Mouse (Mus musculus) intestine, embryonic 16.5 days (tissue): ENCODE data around the gene Rimkla. TPM values are rescaled to one million over a fixed set of nuclear protein-coding genes. Genes with fewer than 3 reads are reported as not detected.
"Not testable (repeated sequence)": the region's sequence is repeated elsewhere in the genome, so short reads cannot be mapped to it uniquely, and the experiment has no call there.

ENCODE experiments used
- ATAC-seq: fragments of 200-750 bp; cut with Nextera tagmentation; 2 replicates; pipeline ENCODE4 v1.8.0; 2017; ENCODE audit warnings: moderate TSS enrichment, moderate library complexity
- H3K27ac ChIP-seq: fragments of 300-500 bp; sonication (generic); 2 replicates; pipeline ENCODE4 v1.5.1; 2014; ENCODE audit warnings: mild to moderate bottlenecking, low read length
- H3K27me3 ChIP-seq: fragments of 300-500 bp; sonication (generic); replicated peaks from 2 replicates; pipeline ENCODE4 v1.6.1; 2014; ENCODE audit warnings: low read length, control low read depth, mixed read lengths; ENCODE audit not compliant: control insufficient read depth, insufficient read depth
- H3K36me3 ChIP-seq: fragments of 300-500 bp; sonication (generic); 2 replicates; pipeline ENCODE4 v1.6.1; 2014; ENCODE audit warnings: low read length, control low read depth; ENCODE audit not compliant: control insufficient read depth, insufficient read depth
- H3K4me1 ChIP-seq: fragments of 300-500 bp; sonication (generic); 2 replicates; pipeline ENCODE4 v1.6.1; 2014; ENCODE audit warnings: low read length, control low read depth, mixed read lengths; ENCODE audit not compliant: control insufficient read depth, insufficient read depth
- H3K4me2 ChIP-seq: fragments of 300-500 bp; sonication (generic); 2 replicates; pipeline ENCODE4 v1.6.1; 2014; ENCODE audit warnings: low read depth, low read length, control low read depth
- H3K4me3 ChIP-seq: fragments of 300-500 bp; sonication (generic); 2 replicates; pipeline ENCODE4 v1.5.1; 2014; ENCODE audit warnings: mild to moderate bottlenecking, low read length
- H3K9ac ChIP-seq: fragments of 300-500 bp; sonication (generic); 2 replicates; pipeline ENCODE4 v1.6.1; 2014; ENCODE audit warnings: low read depth, low read length
- H3K9me3 ChIP-seq: fragments of 300-500 bp; sonication (generic); 2 replicates; pipeline ENCODE4 v1.6.1; 2016; ENCODE audit warnings: low read length, control low read depth; ENCODE audit not compliant: control insufficient read depth
- WGBS: fragments of 180-500 bp; shearing (Covaris S2); extraction: QIAGEN DNeasy Blood & Tissue Kit; methylation state at CpG from one replicate; pipeline ENCODE4 v1.1.7; 2014; 5-methylcytosine and 5-hydroxymethylcytosine counted together
- polyA plus RNA-seq: library from polyadenylated mRNA; unstranded; fragments of >200 nt; fragmentation: Nextera tagmentation; extraction: Ambion mirVana; gene quantifications from 2 replicates; pipeline ENCODE4 v1.2.1, GENCODE M21; 2015

Gene Rimkla
- polyA plus RNA-seq = 0.62 and 0.73 TPM in 2 replicates

- WGBS = under 1% methylated on average over 77 of the region's 77 CpGs
- peak; percentile 94 for ATAC-seq
Measured at GRCm38 (mm10) chr4:119492291-119492932, at the start of gene Rimkla. Gene Rimkla (minus strand): TSS chr4:119492628.

GRCm38 (mm10) chr4:119540533-119540890 is 48.1 kb upstream of the Rimkla start:
- Histone ChIP-seq H3K4me3 (peak overlapping the region; percentile 97), H3K4me2 (peak overlapping the region; percentile 80), H3K4me1 (peaks cover 5% of the 10 kb centered on the region), H3K27ac (no peak overlapping the region), H3K27me3 (no peaks in the 10 kb centered on the region), H3K9me3 (no peaks in the 10 kb centered on the region), H3K9ac (peak overlapping the region; percentile 97), H3K36me3 (no peaks in the 10 kb centered on the region)
- 4% methylated on average over 10 of the region's 10 CpGs for WGBS
- no peak for ATAC-seq

More at GRCm38 (mm10) chr4:119492291-119492932, at the start of gene Rimkla:
- H3K4me2 ChIP-seq = peak within 1 kb of the TSS; percentile 96
- no peaks in the 10 kb centered on the region for H3K36me3 ChIP-seq
- peaks cover 11% of the 10 kb centered on the region; the same call in 1 of the 2 replicates for H3K27me3 ChIP-seq
- no peak within 1 kb of the TSS for H3K27ac ChIP-seq
- peak within 1 kb of the TSS; percentile 60 for H3K4me3 ChIP-seq
- 0 out of 2 replicates have a peak, but pooled peaks cover 3% of the 10 kb centered on the region for H3K9me3 ChIP-seq
- H3K4me1 ChIP-seq = 0 out of 2 replicates have a peak, but pooled peaks cover 2% of the 10 kb centered on the region
- peak within 1 kb of the TSS; percentile 45 for H3K9ac ChIP-seq

GRCm38 (mm10) chr4:119539836-119540532 is 47.6 kb upstream of the Rimkla start:
- H3K4me3 ChIP-seq = peak overlapping the region; percentile 97
- under 1% methylated on average over 49 of the region's 76 CpGs for WGBS
- peaks cover 5% of the 10 kb centered on the region for H3K4me1 ChIP-seq
- H3K9me3 ChIP-seq = no peaks in the 10 kb centered on the region
- H3K36me3 ChIP-seq = no peaks in the 10 kb centered on the region
- peak; percentile 73 for ATAC-seq
- peak overlapping the region; percentile 99 for H3K27ac ChIP-seq
- H3K4me2 ChIP-seq = peak overlapping the region; percentile 80
- H3K27me3 ChIP-seq = no peaks in the 10 kb centered on the region
- H3K9ac ChIP-seq = peak overlapping the region; percentile 97

- peak within 1 kb of the TSS; percentile 97 for H3K9ac ChIP-seq
- H3K27ac ChIP-seq = peak within 1 kb of the TSS; percentile 99
- H3K4me2 ChIP-seq = peak within 1 kb of the TSS; percentile 80
- H3K4me1 ChIP-seq = peaks cover 9% of the 10 kb centered on the region
- ATAC-seq = peak; percentile 94
- peak within 1 kb of the TSS; percentile 97 for H3K4me3 ChIP-seq
- no peaks in the 10 kb centered on the region for H3K36me3 ChIP-seq
- no peaks in the 10 kb centered on the region for H3K27me3 ChIP-seq
- under 1% methylated on average over 68 of the region's 85 CpGs for WGBS
- no peaks in the 10 kb centered on the region for H3K9me3 ChIP-seq
Measured at GRCm38 (mm10) chr4:119539031-119539824, 46.8 kb upstream of the Rimkla start, which contains the start of gene Frg2f1. Gene Frg2f1 (minus strand): TSS chr4:119539529.

- H3K4me2 ChIP-seq = no peak overlapping the region
- ATAC-seq = no peak
- no peaks in the 10 kb centered on the region for H3K9me3 ChIP-seq
- 71% methylated on average over 4 of the region's 4 CpGs for WGBS
- no peak overlapping the region for H3K9ac ChIP-seq
- H3K27me3 ChIP-seq = no peaks in the 10 kb centered on the region
- H3K4me3 ChIP-seq = no peak overlapping the region
- H3K27ac ChIP-seq = 0 out of 2 replicates have a peak overlapping the region, but pooled peaks have one; percentile 44
- no peaks in the 10 kb centered on the region for H3K36me3 ChIP-seq
- peaks cover 9% of the 10 kb centered on the region for H3K4me1 ChIP-seq
Measured at GRCm38 (mm10) chr4:119537436-119537835, 45.0 kb upstream of the Rimkla start.

- H3K9ac ChIP-seq, H3K4me3 ChIP-seq, H3K27me3 ChIP-seq, H3K4me1 ChIP-seq, H3K36me3 ChIP-seq, H3K4me2 ChIP-seq, ATAC-seq, H3K9me3 ChIP-seq: not testable (repeated sequence)
- H3K27ac ChIP-seq = 0 out of 2 replicates have a peak within 1 kb of the TSS, but pooled peaks have one; percentile 44
- WGBS = 88% methylated on average over 4 of the region's 4 CpGs
Measured at GRCm38 (mm10) chr4:119536615-119537014, 44.2 kb upstream of the Rimkla start, which contains the start of gene Foxj3. Gene Foxj3 (plus strand): TSS chr4:119537004.

GRCm38 (mm10) chr4:119535103-119535502 is 42.7 kb upstream of the Rimkla start:
- Histone ChIP-seq H3K27me3 (no peaks in the 10 kb centered on the region), H3K4me1 (0 out of 2 replicates have a peak, but pooled peaks cover 6% of the 10 kb centered on the region), H3K36me3 (no peaks in the 10 kb centered on the region), H3K4me2 (no peak overlapping the region), H3K27ac (no peak overlapping the region), H3K4me3 (no peak overlapping the region), H3K9ac (no peak overlapping the region), H3K9me3 (no peaks in the 10 kb centered on the region)
- no peak for ATAC-seq
- WGBS = 39% methylated on average over 4 of the region's 4 CpGs

GRCm38 (mm10) chr4:119531813-119532212 is 39.4 kb upstream of the Rimkla start:
- Histone ChIP-seq H3K9ac (no peak overlapping the region), H3K4me2 (no peak overlapping the region), H3K27ac (no peak overlapping the region), H3K4me1 (0 out of 2 replicates have a peak, but pooled peaks cover 4% of the 10 kb centered on the region), H3K4me3 (no peak overlapping the region), H3K9me3 (no peaks in the 10 kb centered on the region), H3K27me3 (no peaks in the 10 kb centered on the region), H3K36me3 (no peaks in the 10 kb centered on the region)
- 76% methylated on average over 2 of the region's 2 CpGs for WGBS
- no peak for ATAC-seq

- H3K4me3 ChIP-seq = no peak overlapping the region
- no peak overlapping the region for H3K27ac ChIP-seq
- H3K9ac ChIP-seq = no peak overlapping the region
- no peaks in the 10 kb centered on the region for H3K9me3 ChIP-seq
- H3K27me3 ChIP-seq = no peaks in the 10 kb centered on the region
- no peaks in the 10 kb centered on the region for H3K4me1 ChIP-seq
- H3K4me2 ChIP-seq = no peak overlapping the region
- no peak for ATAC-seq
- no peaks in the 10 kb centered on the region for H3K36me3 ChIP-seq
Measured at GRCm38 (mm10) chr4:119526329-119526845, 34.0 kb upstream of the Rimkla start.
